Mouse (Mus musculus): ENCODE data around the gene Ddost. TPM values are rescaled to one million over a fixed set of nuclear protein-coding genes. Genes with fewer than 3 reads are reported as not detected.

Ddost gene
- polyA plus RNA-seq, 1 experiment from 2014 or later, result 200 TPM

GRCm38 (mm10) chr4:138335648-138336047 is 31.1 kb downstream of the Ddost start:
- Histone ChIP-seq H3K27ac (ENCODE audit: low read depth, low read length) (no peak overlapping the region), H3K27me3 (ENCODE audit: control insufficient read depth, insufficient read depth, low read length) (no peaks in the 10 kb centered on the region; the same call in 1 of the 2 replicates), H3K4me1 (replicated peaks; ENCODE audit: control insufficient read depth, insufficient read depth, low read length) (no peaks in the 10 kb centered on the region), H3K4me2 (ENCODE audit: low read depth, low read length, severe bottlenecking) (no peak overlapping the region), H3K4me3 (ENCODE audit: low read depth, low read length) (no peak overlapping the region), H3K9me3 (ENCODE audit: control insufficient read depth, low read length) (no peaks in the 10 kb centered on the region), H3K36me3 (ENCODE audit: control insufficient read depth, insufficient read depth, low read length) (no peaks in the 10 kb centered on the region), H3K9ac (ENCODE audit: low read length) (no peak overlapping the region)
- no peak for ATAC-seq (replicated peaks; ENCODE audit: low FRiP score)
- no peak for DNase-seq (ENCODE audit: low spot score)
- WGBS, result 86% methylated on average over 6 of the region's 6 CpGs

GRCm38 (mm10) chr4:138336876-138337275 is 32.3 kb downstream of the Ddost start:
- Histone ChIP-seq H3K27me3 (ENCODE audit: control insufficient read depth, insufficient read depth, low read length) (no peaks in the 10 kb centered on the region), H3K9me3 (ENCODE audit: control insufficient read depth, low read length) (no peaks in the 10 kb centered on the region), H3K27ac (ENCODE audit: low read depth, low read length) (no peak overlapping the region), H3K4me2 (ENCODE audit: low read depth, low read length, severe bottlenecking) (no peak overlapping the region), H3K9ac (ENCODE audit: low read length) (no peak overlapping the region), H3K4me3 (ENCODE audit: low read depth, low read length) (no peak overlapping the region), H3K36me3 (ENCODE audit: control insufficient read depth, insufficient read depth, low read length) (no peaks in the 10 kb centered on the region), H3K4me1 (replicated peaks; ENCODE audit: control insufficient read depth, insufficient read depth, low read length) (no peaks in the 10 kb centered on the region)
- DNase-seq (ENCODE audit: low spot score) (no peak), ATAC-seq (replicated peaks; ENCODE audit: low FRiP score) (no peak)
- WGBS, result 75% methylated on average over 5 of the region's 5 CpGs

- H3K4me3 ChIP-seq (ENCODE audit: low read depth, low read length), result no peak overlapping the region
- H3K4me2 ChIP-seq (ENCODE audit: low read depth, low read length, severe bottlenecking), result no peak overlapping the region
- H3K36me3 ChIP-seq (ENCODE audit: control insufficient read depth, insufficient read depth, low read length), result no peaks in the 10 kb centered on the region
- no peaks in the 10 kb centered on the region for H3K4me1 ChIP-seq (replicated peaks; ENCODE audit: control insufficient read depth, insufficient read depth, low read length)
- WGBS, result 87% methylated on average over 9 of the region's 9 CpGs
- no peaks in the 10 kb centered on the region for H3K9me3 ChIP-seq (ENCODE audit: control insufficient read depth, low read length)
- no peak for ATAC-seq (replicated peaks; ENCODE audit: low FRiP score)
- DNase-seq (ENCODE audit: low spot score), result no peak
- no peak overlapping the region for H3K9ac ChIP-seq (ENCODE audit: low read length)
- no peak overlapping the region for H3K27ac ChIP-seq (ENCODE audit: low read depth, low read length)
- H3K27me3 ChIP-seq (ENCODE audit: control insufficient read depth, insufficient read depth, low read length), result no peaks in the 10 kb centered on the region
These were observed 32.8 kb downstream of the Ddost start for GRCm38 (mm10) chr4:138337341-138337740.

- H3K4me1 ChIP-seq (replicated peaks; ENCODE audit: control insufficient read depth, insufficient read depth, low read length), result no peaks in the 10 kb centered on the region
- H3K4me2 ChIP-seq (ENCODE audit: low read depth, low read length, severe bottlenecking), result no peak overlapping the region
- H3K4me3 ChIP-seq (ENCODE audit: low read depth, low read length), result no peak overlapping the region
- no peak overlapping the region for H3K27ac ChIP-seq (ENCODE audit: low read depth, low read length)
- no peak overlapping the region for H3K9ac ChIP-seq (ENCODE audit: low read length)
- DNase-seq (ENCODE audit: low spot score) (peak; percentile 70), ATAC-seq (replicated peaks; ENCODE audit: low FRiP score) (no peak)
- H3K9me3 ChIP-seq (ENCODE audit: control insufficient read depth, low read length), result no peaks in the 10 kb centered on the region
- no peaks in the 10 kb centered on the region for H3K36me3 ChIP-seq (ENCODE audit: control insufficient read depth, insufficient read depth, low read length)
- no peaks in the 10 kb centered on the region for H3K27me3 ChIP-seq (ENCODE audit: control insufficient read depth, insufficient read depth, low read length)
- WGBS, result 34% methylated on average over 4 of the region's 4 CpGs
These were observed 35.4 kb downstream of the Ddost start for GRCm38 (mm10) chr4:138339963-138340362.

DNA sequence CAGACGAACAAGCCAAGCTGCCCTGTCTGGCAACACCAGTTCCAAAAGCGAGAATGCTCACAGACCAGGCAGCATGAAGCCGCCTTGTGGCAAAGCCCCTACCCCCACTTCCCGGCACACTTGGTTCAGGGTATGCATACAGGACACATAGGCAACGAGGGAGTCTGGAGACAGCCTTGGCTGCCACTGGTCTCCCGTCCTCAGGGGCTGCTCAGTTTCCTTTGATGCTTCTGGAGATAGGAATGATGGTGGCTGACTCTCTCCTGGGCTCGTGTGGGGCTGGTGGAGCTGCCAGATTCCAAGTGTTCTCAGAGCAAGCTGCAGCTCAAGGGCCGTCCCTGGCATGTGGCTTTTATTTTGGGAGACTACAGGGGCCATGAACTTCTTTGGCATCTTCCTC is 36.9 kb downstream of the Ddost start:
- no peaks in the 10 kb centered on the region for H3K36me3 ChIP-seq (ENCODE audit: control insufficient read depth, insufficient read depth, low read length)
- no peaks in the 10 kb centered on the region for H3K27me3 ChIP-seq (ENCODE audit: control insufficient read depth, insufficient read depth, low read length)
- 73% methylated on average over 8 of the region's 8 CpGs for WGBS
- H3K9me3 ChIP-seq (ENCODE audit: control insufficient read depth, low read length), result no peaks in the 10 kb centered on the region
- no peak overlapping the region for H3K27ac ChIP-seq (ENCODE audit: low read depth, low read length)
- no peak overlapping the region for H3K4me3 ChIP-seq (ENCODE audit: low read depth, low read length)
- H3K9ac ChIP-seq (ENCODE audit: low read length), result no peak overlapping the region
- no peak for ATAC-seq (replicated peaks; ENCODE audit: low FRiP score)
- H3K4me1 ChIP-seq (replicated peaks; ENCODE audit: control insufficient read depth, insufficient read depth, low read length), result no peaks in the 10 kb centered on the region
- no peak for DNase-seq (ENCODE audit: low spot score)
- H3K4me2 ChIP-seq (ENCODE audit: low read depth, low read length, severe bottlenecking), result no peak overlapping the region

DNA sequence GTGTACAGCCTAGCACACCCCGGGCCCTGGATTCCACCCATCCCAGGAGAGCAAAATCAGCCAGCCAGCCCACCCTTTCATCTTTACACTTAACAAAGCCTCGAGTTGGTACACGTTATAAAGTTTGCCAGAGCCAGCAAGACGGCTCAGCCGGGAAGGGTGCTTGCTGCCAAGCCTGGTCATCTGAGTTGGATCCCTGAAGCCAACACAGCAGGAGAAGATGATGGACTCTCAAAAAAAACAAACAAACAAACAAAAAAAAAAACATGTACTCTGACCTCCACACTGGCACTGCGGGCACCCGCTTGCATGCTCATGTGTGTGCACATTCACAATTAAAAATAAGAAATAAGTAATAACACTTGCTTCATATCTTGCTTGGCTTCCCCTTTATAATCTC is 37.5 kb downstream of the Ddost start:
- no peaks in the 10 kb centered on the region for H3K9me3 ChIP-seq (ENCODE audit: control insufficient read depth, low read length)
- 79% methylated on average over 7 of the region's 7 CpGs for WGBS
- no peak overlapping the region for H3K27ac ChIP-seq (ENCODE audit: low read depth, low read length)
- H3K9ac ChIP-seq (ENCODE audit: low read length), result no peak overlapping the region
- ATAC-seq (replicated peaks; ENCODE audit: low FRiP score) (no peak), DNase-seq (ENCODE audit: low spot score) (no peak)
- H3K27me3 ChIP-seq (ENCODE audit: control insufficient read depth, insufficient read depth, low read length), result no peaks in the 10 kb centered on the region
- H3K4me3 ChIP-seq (ENCODE audit: low read depth, low read length), result no peak overlapping the region
- H3K36me3 ChIP-seq (ENCODE audit: control insufficient read depth, insufficient read depth, low read length), result no peaks in the 10 kb centered on the region
- H3K4me2 ChIP-seq (ENCODE audit: low read depth, low read length, severe bottlenecking), result no peak overlapping the region
- H3K4me1 ChIP-seq (replicated peaks; ENCODE audit: control insufficient read depth, insufficient read depth, low read length), result no peaks in the 10 kb centered on the region

DNA sequence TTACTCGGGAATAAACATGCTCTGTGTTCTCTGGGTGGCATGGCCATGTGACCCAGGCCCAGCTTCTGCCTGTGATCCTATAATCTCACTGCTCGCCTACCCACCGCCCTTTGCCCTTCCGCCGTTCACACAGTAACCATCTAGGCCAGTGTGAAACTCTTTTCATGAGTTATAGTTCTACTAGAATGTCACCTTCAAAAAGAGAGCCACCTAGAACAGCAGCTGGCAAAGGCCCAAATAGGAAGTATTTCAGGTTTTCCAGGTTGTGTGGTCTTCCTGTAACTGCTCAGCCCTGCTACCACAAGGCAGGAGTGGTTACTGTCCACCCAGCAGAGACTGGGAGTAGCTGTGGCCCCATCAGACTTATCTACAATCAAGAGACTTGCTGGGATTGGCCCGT is 38.2 kb downstream of the Ddost start:
- ATAC-seq (replicated peaks; ENCODE audit: low FRiP score) (no peak), DNase-seq (ENCODE audit: low spot score) (no peak)
- H3K9me3 ChIP-seq (ENCODE audit: control insufficient read depth, low read length), result no peaks in the 10 kb centered on the region
- 86% methylated on average over 6 of the region's 6 CpGs for WGBS
- H3K4me2 ChIP-seq (ENCODE audit: low read depth, low read length, severe bottlenecking), result no peak overlapping the region
- H3K4me1 ChIP-seq (replicated peaks; ENCODE audit: control insufficient read depth, insufficient read depth, low read length), result no peaks in the 10 kb centered on the region
- H3K36me3 ChIP-seq (ENCODE audit: control insufficient read depth, insufficient read depth, low read length), result no peaks in the 10 kb centered on the region
- H3K27me3 ChIP-seq (ENCODE audit: control insufficient read depth, insufficient read depth, low read length), result no peaks in the 10 kb centered on the region
- no peak overlapping the region for H3K27ac ChIP-seq (ENCODE audit: low read depth, low read length)
- H3K9ac ChIP-seq (ENCODE audit: low read length), result no peak overlapping the region
- no peak overlapping the region for H3K4me3 ChIP-seq (ENCODE audit: low read depth, low read length)

GRCm38 (mm10) chr4:138343341-138343837 is 38.9 kb downstream of the Ddost start:
- 87% methylated on average over 10 of the region's 10 CpGs for whole genome bisulfite sequencing

DNA sequence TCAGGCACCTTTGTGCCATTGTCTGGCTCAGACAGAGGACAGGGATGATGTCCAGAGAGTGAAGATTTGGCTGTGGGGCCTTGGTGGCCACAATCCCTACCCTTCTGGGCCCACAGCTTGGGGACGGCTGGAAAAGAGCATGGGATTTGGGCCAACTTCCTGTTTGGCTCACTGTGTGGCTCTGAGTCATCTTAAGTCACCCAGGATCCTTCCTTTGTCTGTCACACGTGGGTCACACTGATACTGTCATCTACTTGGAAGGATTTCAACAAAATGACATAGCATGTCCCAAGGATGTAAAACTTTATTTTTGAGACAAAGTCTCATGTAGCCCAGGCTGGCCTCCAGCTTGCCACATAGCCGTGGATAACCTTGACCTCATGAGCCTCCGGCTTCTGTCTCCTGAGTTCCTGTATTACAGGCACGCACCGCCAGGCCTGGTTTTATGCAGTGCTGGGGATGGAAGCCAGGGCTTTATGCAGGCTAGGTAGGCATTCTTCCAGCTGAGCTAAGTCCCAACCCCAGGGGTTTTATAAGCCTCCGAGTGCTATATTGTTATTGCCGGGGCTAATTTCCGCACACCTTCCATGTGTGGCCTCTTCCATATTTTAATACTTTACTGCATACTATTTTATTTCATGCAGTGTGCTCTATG is 40.5 kb downstream of the Ddost start:
- no peaks in the 10 kb centered on the region for H3K36me3 ChIP-seq (ENCODE audit: control insufficient read depth, insufficient read depth, low read length)
- H3K4me2 ChIP-seq (ENCODE audit: low read depth, low read length, severe bottlenecking), result no peak overlapping the region
- no peak for ATAC-seq (replicated peaks; ENCODE audit: low FRiP score)
- no peak overlapping the region for H3K27ac ChIP-seq (ENCODE audit: low read depth, low read length)
- no peak overlapping the region for H3K4me3 ChIP-seq (ENCODE audit: low read depth, low read length)
- no peaks in the 10 kb centered on the region for H3K27me3 ChIP-seq (ENCODE audit: control insufficient read depth, insufficient read depth, low read length)
- 85% methylated on average over 9 of the region's 9 CpGs for WGBS
- H3K4me1 ChIP-seq (replicated peaks; ENCODE audit: control insufficient read depth, insufficient read depth, low read length), result no peaks in the 10 kb centered on the region
- H3K9ac ChIP-seq (ENCODE audit: low read length), result no peak overlapping the region
- H3K9me3 ChIP-seq (ENCODE audit: control insufficient read depth, low read length), result no peaks in the 10 kb centered on the region
- no peak for DNase-seq (ENCODE audit: low spot score)

More at GRCm38 (mm10) chr4:138343341-138343837, 38.9 kb downstream of the Ddost start:
- H3K4me2 ChIP-seq (ENCODE audit: low read depth, low read length, severe bottlenecking), result no peak overlapping the region
- H3K27me3 ChIP-seq (ENCODE audit: control insufficient read depth, insufficient read depth, low read length), result no peaks in the 10 kb centered on the region
- DNase-seq (ENCODE audit: low spot score) (no peak), ATAC-seq (replicated peaks; ENCODE audit: low FRiP score) (no peak)
- H3K27ac ChIP-seq (ENCODE audit: low read depth, low read length), result no peak overlapping the region
- H3K4me1 ChIP-seq (replicated peaks; ENCODE audit: control insufficient read depth, insufficient read depth, low read length), result no peaks in the 10 kb centered on the region
- H3K9me3 ChIP-seq (ENCODE audit: control insufficient read depth, low read length), result no peaks in the 10 kb centered on the region
- H3K9ac ChIP-seq (ENCODE audit: low read length), result no peak overlapping the region
- no peak overlapping the region for H3K4me3 ChIP-seq (ENCODE audit: low read depth, low read length)
- no peaks in the 10 kb centered on the region for H3K36me3 ChIP-seq (ENCODE audit: control insufficient read depth, insufficient read depth, low read length)
